8 mouse cellular contexts compared by ENCODE assay signal in the genomic region with DNA sequence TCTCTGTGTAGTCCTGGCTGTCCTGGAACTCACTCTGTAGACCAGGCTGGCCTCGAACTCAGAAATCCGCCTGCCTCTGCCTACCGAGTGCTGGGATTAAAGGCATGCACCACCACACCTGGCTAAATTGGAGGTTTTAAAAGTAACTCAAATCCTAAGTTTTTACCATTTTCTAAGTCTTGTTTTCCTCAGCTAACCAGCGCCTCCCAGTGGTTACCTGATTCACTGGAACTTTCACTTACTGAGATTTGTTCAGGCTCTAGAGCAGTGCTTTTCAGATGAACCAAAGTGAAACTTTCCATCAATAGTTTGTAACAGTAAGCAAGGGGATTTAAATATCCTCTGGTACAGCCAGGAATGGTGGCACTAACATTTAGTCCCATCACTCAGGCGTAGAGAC.
DNase-seq lines count a peak whose midpoint lies in the region; ATAC-seq and TF ChIP-seq lines count a peak whose summit lies in the region.
"Not testable (repeated sequence)": the region's sequence is repeated elsewhere in the genome, so short reads cannot be mapped to it uniquely, and the experiment has no call there.

No protein-coding gene starts in this region.

- peak; percentile 55 for DNase-seq in ES-E14 (ENCODE audit: low read depth, low spot score)
- DNase-seq in brain, embryonic 14.5 days (ENCODE audit: low read depth) = peak; percentile 51
- DNase-seq in forebrain, embryonic 11.5 days (ENCODE audit: low spot score) = peak; percentile 60
- peak; percentile 40 for DNase-seq in hindbrain, postnatal 0 days (ENCODE audit: low spot score)
- peak in 1 of 2 experiments; percentile 10 for DNase-seq in layer of hippocampus, adult 2 months (ENCODE audit: low spot score in 2 of 2)
- DNase-seq in lung, postnatal 0 days (ENCODE audit: low spot score) = peak; percentile 33
- peak; percentile 16 for DNase-seq in retina, postnatal 1 day
- DNase-seq in urinary bladder, postnatal 14 days (ENCODE audit: low spot score) = peak; percentile 19

- TF ChIP-seq POLR2A in brain, embryonic 14.5 days (IDR thresholded peaks at IDR 0.05; ENCODE audit: borderline replicate concordance, extremely low read depth, insufficient read depth, insufficient read length, poor library complexity, severe bottlenecking) = not testable (repeated sequence)

- H3K9me3 ChIP-seq in ES-E14 (ENCODE audit: control insufficient read depth, insufficient read depth, low read depth, low read length); forebrain, embryonic 11.5 days (ENCODE audit: control insufficient read depth, low read length); hindbrain, postnatal 0 days (ENCODE audit: low read length); lung, postnatal 0 days (ENCODE audit: low read length): not testable (repeated sequence)

- not testable (repeated sequence) for H3K27ac ChIP-seq in ES-E14 (ENCODE audit: insufficient read depth, low read depth, low read length, poor library complexity, severe bottlenecking); forebrain, embryonic 11.5 days (ENCODE audit: low read depth, low read length); hindbrain, postnatal 0 days; layer of hippocampus, adult 2 months; lung, postnatal 0 days (ENCODE audit: low read length)

- peak; percentile 35; the same call in 1 of the 2 replicates for TF ChIP-seq CTCF in brain, embryonic 14.5 days (IDR thresholded peaks at IDR 0.05; ENCODE audit: borderline replicate concordance, extremely low read depth, insufficient read depth, insufficient read length)
- peak; percentile 60 for TF ChIP-seq CTCF in hindbrain, postnatal 0 days (IDR thresholded peaks at IDR 0.05; ENCODE audit: low read depth)
- peak; percentile 71 for TF ChIP-seq CTCF in layer of hippocampus, adult 2 months (conservative IDR thresholded peaks at IDR 0.05)
- peak; percentile 60 for TF ChIP-seq CTCF in lung, postnatal 0 days (IDR thresholded peaks at IDR 0.05)

- WGBS in forebrain, embryonic 11.5 days = 32% methylated on average over 5 of the region's 5 CpGs
- WGBS in hindbrain, postnatal 0 days = 35% methylated on average over 5 of the region's 5 CpGs
- 35% methylated on average over 5 of the region's 5 CpGs for WGBS in lung, postnatal 0 days

- H3K4me2 ChIP-seq in forebrain, embryonic 11.5 days (ENCODE audit: low read depth, low read length, severe bottlenecking); hindbrain, postnatal 0 days (ENCODE audit: low read depth, low read length); lung, postnatal 0 days (replicated peaks; ENCODE audit: low read depth, low read length): not testable (repeated sequence)

- H3K36me3 ChIP-seq in ES-E14 (ENCODE audit: control insufficient read depth, insufficient read depth, low read length, poor library complexity, severe bottlenecking); forebrain, embryonic 11.5 days (ENCODE audit: control insufficient read depth, insufficient read depth, low read length); hindbrain, postnatal 0 days (ENCODE audit: insufficient read depth, low read length); lung, postnatal 0 days (ENCODE audit: insufficient read depth, low read length): not testable (repeated sequence)

- TF ChIP-seq EP300 in lung, postnatal 0 days (IDR thresholded peaks at IDR 0.05) = not testable (repeated sequence)

- not testable (repeated sequence) for H3K4me1 ChIP-seq in ES-E14 (ENCODE audit: control insufficient read depth in 2 of 2, insufficient read depth in 2 of 2, low read length in 2 of 2, poor library complexity in 1 of 2); forebrain, embryonic 11.5 days (replicated peaks; ENCODE audit: control insufficient read depth, insufficient read depth, low read length); hindbrain, postnatal 0 days (ENCODE audit: insufficient read depth, low read length); lung, postnatal 0 days (ENCODE audit: insufficient read depth, low read depth, low read length)

- in situ Hi-C loops in ES-E14 (cut with MboI; ENCODE audit: low sequenced_read_pairs in 2 of 2, unreplicated experiment in 2 of 2) = not testable (repeated sequence)

- not testable (repeated sequence) for H3K9ac ChIP-seq in ES-E14 (ENCODE audit: insufficient read depth, low read depth, low read length, poor library complexity, severe bottlenecking); forebrain, embryonic 11.5 days (ENCODE audit: low read length); hindbrain, postnatal 0 days (replicated peaks; ENCODE audit: low read length); lung, postnatal 0 days (replicated peaks; ENCODE audit: low read depth)

- not testable (repeated sequence) for H3K27me3 ChIP-seq in forebrain, embryonic 11.5 days (ENCODE audit: control insufficient read depth, insufficient read depth, low read length); hindbrain, postnatal 0 days (ENCODE audit: insufficient read depth, low read length); lung, postnatal 0 days (replicated peaks; ENCODE audit: insufficient read depth, low read length)

- not testable (repeated sequence) for ATAC-seq in forebrain, embryonic 11.5 days (replicated peaks; ENCODE audit: low FRiP score); hindbrain, postnatal 0 days; lung, postnatal 0 days

- not testable (repeated sequence) for H3K4me3 ChIP-seq in ES-E14 (ENCODE audit: insufficient read depth in 1 of 2, low read depth in 1 of 2, low read length in 2 of 2, poor library complexity in 1 of 2, severe bottlenecking in 1 of 2); forebrain, embryonic 11.5 days (ENCODE audit: low read depth, low read length); hindbrain, postnatal 0 days (ENCODE audit: low read length); layer of hippocampus, adult 2 months; lung, postnatal 0 days (ENCODE audit: low read depth, low read length)

TF ChIP-seq in ES-E14, 5 proteins besides CTCF, POLR2A, EP300 and RAD21:
- TF ChIP-seq ZNF384 (IDR thresholded peaks at IDR 0.05; ENCODE audit: low read depth, low read length) = 0 out of 2 replicates have a peak, but pooled peaks have one; percentile 26
- peak; percentile 77 for TF ChIP-seq ZC3H11A (IDR thresholded peaks at IDR 0.05; ENCODE audit: borderline replicate concordance, low read depth, low read length)
